Mouse (Mus musculus): ENCODE results near the gene Mcmbp. TPM values are rescaled to one million over a fixed set of nuclear protein-coding genes. Genes with fewer than 3 reads are reported as not detected.

Mcmbp gene
- total RNA-seq (2014; rRNA removed) (28.7 and 39.4 TPM in 2 replicates), polyA plus RNA-seq (2015; fragmentation: Nextera tagmentation; extraction: Ambion mirVana) (38.5 and 41.2 TPM in 2 replicates)

DNA sequence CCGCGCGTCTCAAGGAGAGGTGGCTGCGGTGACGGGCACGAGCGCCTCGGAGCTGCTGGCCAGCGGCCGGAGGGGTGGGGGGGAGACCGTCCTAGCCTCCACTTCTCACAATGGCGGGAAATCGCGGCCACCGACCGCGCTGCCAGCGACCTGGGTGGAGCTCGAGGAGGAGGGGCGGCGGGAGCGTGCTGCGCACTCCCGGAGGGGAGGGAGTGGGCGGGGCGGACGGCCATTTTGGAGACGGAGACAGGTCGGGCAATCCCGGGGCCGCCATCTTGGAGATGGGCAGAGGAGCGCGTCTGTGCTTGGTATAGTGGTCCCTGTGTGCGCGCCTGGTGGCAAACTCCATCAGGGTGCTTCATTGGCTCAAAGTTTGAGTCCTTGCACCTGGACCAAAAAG lies at the start of gene Mcmbp:
Mcmbp (minus strand) TSS at position 162 of the 400 bp plus-strand sequence.
- no peaks in the 10 kb centered on the region for H3K27me3 ChIP-seq (ENCODE audit: insufficient read depth, low read length)
- H3K4me3 ChIP-seq (ENCODE audit: low read length): peak within 1 kb of the TSS; percentile 86
- peak; percentile 87 for ATAC-seq

DNA sequence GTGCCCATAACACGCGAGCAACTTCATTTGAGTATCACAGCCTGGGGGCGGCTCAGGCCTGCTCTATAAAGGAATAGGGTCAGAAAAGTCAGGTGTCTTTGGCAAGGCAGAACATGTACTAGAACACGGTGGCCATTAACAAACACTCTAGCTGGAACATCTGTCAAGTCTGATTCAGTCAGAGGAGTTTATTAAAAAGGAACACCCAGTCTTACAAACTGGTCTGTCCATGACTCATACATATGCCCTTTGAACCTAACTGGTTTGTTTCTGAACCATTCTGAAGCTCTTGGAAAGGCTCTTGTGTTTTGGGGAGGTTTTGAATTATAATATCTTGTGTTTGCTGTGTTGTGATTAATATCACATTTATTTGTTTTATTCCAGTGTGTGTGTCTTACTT lies 49.8 kb upstream of the Mcmbp start:
- WGBS: 93% methylated on average over 4 of the region's 4 CpGs
- H3K4me3 ChIP-seq (ENCODE audit: low read length): no peak overlapping the region
- ATAC-seq (no peak), DNase-seq (ENCODE audit: low spot score) (no peak)
- TF ChIP-seq CTCF (IDR thresholded peaks at IDR 0.05; ENCODE audit: low read depth): no peak
- no peaks in the 10 kb centered on the region for H3K4me1 ChIP-seq (ENCODE audit: insufficient read depth, low read length)
- no peak overlapping the region for H3K4me2 ChIP-seq (ENCODE audit: low read depth, low read length)
- no peak overlapping the region for H3K9ac ChIP-seq (replicated peaks; ENCODE audit: low read length)
- no peaks in the 10 kb centered on the region for H3K9me3 ChIP-seq (ENCODE audit: low read length)
- peaks cover under 1% of the 10 kb centered on the region; the same call in 1 of the 2 replicates for H3K36me3 ChIP-seq (ENCODE audit: insufficient read depth, low read length)
- no peaks in the 10 kb centered on the region for H3K27me3 ChIP-seq (ENCODE audit: insufficient read depth, low read length)
- no peak overlapping the region for H3K27ac ChIP-seq

More for the DNA sequence above, at the start of gene Mcmbp:
- Histone ChIP-seq H3K36me3 (ENCODE audit: insufficient read depth, low read length) (no peaks in the 10 kb centered on the region), H3K27ac (peak within 1 kb of the TSS; percentile 91), H3K4me1 (ENCODE audit: insufficient read depth, low read length) (peaks cover 19% of the 10 kb centered on the region), H3K9me3 (ENCODE audit: low read length) (no peaks in the 10 kb centered on the region), H3K9ac (replicated peaks; ENCODE audit: low read length) (peak within 1 kb of the TSS; percentile 84), H3K4me2 (ENCODE audit: low read depth, low read length) (peak within 1 kb of the TSS; percentile 71)
- DNase-seq (ENCODE audit: low spot score): peak; percentile 97
- under 1% methylated on average over 33 of the region's 35 CpGs for WGBS
- peak; percentile 18; the same call in 1 of the 2 replicates for TF ChIP-seq CTCF (IDR thresholded peaks at IDR 0.05; ENCODE audit: low read depth)

DNA sequence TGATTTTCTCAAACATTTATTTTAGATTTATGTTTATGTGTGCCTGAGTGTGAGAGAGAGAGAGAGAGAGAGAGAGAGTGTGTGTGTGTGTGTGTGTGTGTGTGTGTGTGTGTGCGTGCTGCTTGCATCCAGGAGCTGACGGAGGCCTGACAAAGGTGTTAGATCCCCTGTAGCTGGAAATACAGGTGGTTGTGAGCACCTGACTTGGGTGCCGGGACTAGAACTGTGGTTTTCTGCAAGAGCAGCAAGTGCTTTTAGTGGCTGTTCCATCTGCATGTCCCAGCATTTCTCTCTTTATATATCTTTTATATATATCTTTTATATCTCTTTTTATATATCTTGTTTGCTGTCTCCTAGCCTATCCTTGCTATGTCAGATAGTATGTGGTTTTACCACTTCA lies 41.6 kb upstream of the Mcmbp start:
- H3K9me3 ChIP-seq (ENCODE audit: low read length): no peaks in the 10 kb centered on the region
- no peak for TF ChIP-seq CTCF (IDR thresholded peaks at IDR 0.05; ENCODE audit: low read depth)
- H3K4me3 ChIP-seq (ENCODE audit: low read length): no peak overlapping the region
- no peaks in the 10 kb centered on the region for H3K27me3 ChIP-seq (ENCODE audit: insufficient read depth, low read length)
- DNase-seq (ENCODE audit: low spot score) (no peak), ATAC-seq (no peak)
- H3K9ac ChIP-seq (replicated peaks; ENCODE audit: low read length): no peak overlapping the region
- no peak overlapping the region for H3K27ac ChIP-seq
- no peak overlapping the region for H3K4me2 ChIP-seq (ENCODE audit: low read depth, low read length)
- WGBS: 98% methylated on average over 3 of the region's 3 CpGs
- peaks cover 40% of the 10 kb centered on the region for H3K36me3 ChIP-seq (ENCODE audit: insufficient read depth, low read length)
- H3K4me1 ChIP-seq (ENCODE audit: insufficient read depth, low read length): no peaks in the 10 kb centered on the region

DNA sequence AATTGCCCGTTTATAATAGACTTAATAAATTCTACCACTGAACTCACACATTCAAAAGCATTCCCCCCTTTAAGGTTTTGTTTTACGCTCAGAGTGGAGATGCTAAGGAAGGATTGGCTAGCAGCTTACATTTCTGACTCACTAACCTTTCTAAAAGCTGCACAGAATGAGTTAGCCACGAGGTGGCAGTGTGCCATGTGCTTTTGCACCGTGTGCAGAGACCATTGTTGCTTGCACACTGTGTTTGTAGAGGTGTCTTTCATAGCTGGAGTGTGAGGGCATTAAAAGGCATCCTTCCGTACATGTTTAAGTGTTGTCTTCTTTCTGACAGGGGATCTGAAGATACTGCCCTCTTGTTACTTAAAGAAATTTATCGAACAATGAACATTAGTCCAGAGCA lies 39.0 kb upstream of the Mcmbp start:
- WGBS: 35% methylated on average over 6 of the region's 6 CpGs
- ATAC-seq: peak; percentile 74
- H3K9ac ChIP-seq (replicated peaks; ENCODE audit: low read length): no peak overlapping the region
- no peak overlapping the region for H3K4me2 ChIP-seq (ENCODE audit: low read depth, low read length)
- no peak overlapping the region for H3K27ac ChIP-seq
- H3K4me1 ChIP-seq (ENCODE audit: insufficient read depth, low read length): no peaks in the 10 kb centered on the region
- no peaks in the 10 kb centered on the region for H3K27me3 ChIP-seq (ENCODE audit: insufficient read depth, low read length)
- peak; percentile 94 for TF ChIP-seq CTCF (IDR thresholded peaks at IDR 0.05; ENCODE audit: low read depth)
- peak; percentile 95 for DNase-seq (ENCODE audit: low spot score)
- no peaks in the 10 kb centered on the region for H3K9me3 ChIP-seq (ENCODE audit: low read length)
- H3K36me3 ChIP-seq (ENCODE audit: insufficient read depth, low read length): peaks cover 49% of the 10 kb centered on the region
- H3K4me3 ChIP-seq (ENCODE audit: low read length): no peak overlapping the region

DNA sequence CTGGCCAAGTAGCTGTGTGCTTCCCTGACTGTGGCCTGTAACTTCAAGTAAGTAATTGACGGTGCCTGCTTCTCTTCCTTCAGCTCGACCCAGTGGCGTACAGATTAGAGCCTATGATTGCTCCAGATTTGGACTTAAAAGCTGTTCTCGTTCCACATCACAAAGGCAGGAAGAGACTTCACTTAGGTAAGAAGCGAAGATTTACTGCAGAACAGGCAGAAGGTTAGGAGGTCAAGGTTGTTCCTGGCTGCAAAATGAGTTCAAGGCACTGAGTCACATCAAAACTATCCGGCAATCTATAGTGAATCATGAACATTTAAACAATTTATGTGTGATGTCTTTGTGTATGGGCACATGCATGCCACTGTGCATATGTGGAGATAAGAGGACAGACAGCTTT lies 36.9 kb upstream of the Mcmbp start:
- Histone ChIP-seq H3K4me3 (ENCODE audit: low read length) (no peak overlapping the region), H3K9me3 (ENCODE audit: low read length) (no peaks in the 10 kb centered on the region), H3K27me3 (ENCODE audit: insufficient read depth, low read length) (no peaks in the 10 kb centered on the region), H3K9ac (replicated peaks; ENCODE audit: low read length) (no peak overlapping the region), H3K36me3 (ENCODE audit: insufficient read depth, low read length) (peaks cover 59% of the 10 kb centered on the region), H3K4me2 (ENCODE audit: low read depth, low read length) (no peak overlapping the region), H3K4me1 (ENCODE audit: insufficient read depth, low read length) (no peaks in the 10 kb centered on the region), H3K27ac (no peak overlapping the region)
- WGBS: 92% methylated on average over 6 of the region's 6 CpGs
- ATAC-seq (no peak), DNase-seq (ENCODE audit: low spot score) (no peak)
- TF ChIP-seq CTCF (IDR thresholded peaks at IDR 0.05; ENCODE audit: low read depth): no peak

DNA sequence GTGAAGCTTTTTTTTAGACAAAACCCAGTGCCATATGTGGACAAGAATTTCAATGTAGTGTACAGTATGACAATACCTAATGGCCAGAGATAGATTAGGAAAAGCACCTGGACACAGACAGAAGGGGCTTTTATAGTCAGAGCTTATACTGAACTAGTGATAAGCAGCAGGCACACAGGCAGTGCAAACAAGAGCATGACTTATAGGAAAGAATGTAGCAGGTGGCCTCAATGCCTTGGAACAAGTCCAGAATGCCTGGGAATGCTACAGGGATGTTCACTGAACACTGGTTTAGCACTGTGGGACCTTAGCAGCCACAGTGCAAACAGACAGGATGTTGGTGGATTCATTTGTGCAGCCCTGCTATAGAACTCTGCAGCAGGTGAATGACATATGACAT lies 26.4 kb upstream of the Mcmbp start:
- Histone ChIP-seq H3K4me3 (ENCODE audit: low read length) (no peak overlapping the region), H3K4me2 (ENCODE audit: low read depth, low read length) (no peak overlapping the region), H3K27ac (no peak overlapping the region), H3K27me3 (ENCODE audit: insufficient read depth, low read length) (no peaks in the 10 kb centered on the region), H3K36me3 (ENCODE audit: insufficient read depth, low read length) (peaks cover 59% of the 10 kb centered on the region), H3K9me3 (ENCODE audit: low read length) (no peaks in the 10 kb centered on the region), H3K4me1 (ENCODE audit: insufficient read depth, low read length) (no peaks in the 10 kb centered on the region), H3K9ac (replicated peaks; ENCODE audit: low read length) (no peak overlapping the region)
- TF ChIP-seq CTCF (IDR thresholded peaks at IDR 0.05; ENCODE audit: low read depth): no peak
- ATAC-seq (no peak), DNase-seq (ENCODE audit: low spot score) (peak; percentile 21)

DNA sequence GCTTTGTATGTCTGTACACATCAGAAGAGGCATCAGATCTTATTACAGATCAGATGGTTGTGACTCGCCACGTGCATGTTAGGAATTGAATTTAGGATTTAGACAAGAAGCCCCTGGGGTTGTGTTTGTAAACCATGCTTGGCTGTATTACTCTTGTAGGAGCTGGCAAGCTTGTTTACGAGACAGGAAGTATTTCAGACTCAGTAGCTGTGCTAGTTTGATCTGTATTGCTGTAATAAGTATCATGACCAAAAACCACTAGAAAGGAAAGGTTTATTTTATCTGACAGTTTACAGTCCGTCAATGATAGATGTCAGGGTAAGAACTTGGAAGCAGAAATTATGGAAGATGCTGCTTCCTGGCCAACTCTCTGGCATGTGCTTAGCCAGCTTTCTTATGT lies 18.7 kb upstream of the Mcmbp start:
- DNase-seq (ENCODE audit: low spot score) (no peak), ATAC-seq (no peak)
- Histone ChIP-seq H3K27ac (no peak overlapping the region), H3K4me2 (ENCODE audit: low read depth, low read length) (no peak overlapping the region), H3K4me3 (ENCODE audit: low read length) (no peak overlapping the region), H3K4me1 (ENCODE audit: insufficient read depth, low read length) (no peaks in the 10 kb centered on the region), H3K36me3 (ENCODE audit: insufficient read depth, low read length) (peaks cover 71% of the 10 kb centered on the region), H3K27me3 (ENCODE audit: insufficient read depth, low read length) (no peaks in the 10 kb centered on the region), H3K9ac (replicated peaks; ENCODE audit: low read length) (no peak overlapping the region), H3K9me3 (ENCODE audit: low read length) (no peaks in the 10 kb centered on the region)
- 95% methylated on average over 4 of the region's 4 CpGs for WGBS
- TF ChIP-seq CTCF (IDR thresholded peaks at IDR 0.05; ENCODE audit: low read depth): no peak
